Mouse (Mus musculus) kidney, embryonic 14.5 days (tissue): ENCODE data around the gene Ube2q2. TPM values are rescaled to one million over a fixed set of nuclear protein-coding genes. Genes with fewer than 3 reads are reported as not detected.
A peak's percentile ranks its signal among the peaks of the same experiment; 100 is the strongest.

Experiments
- ATAC-seq: fragments of 200-750 bp; cut with Nextera tagmentation; 2 replicates; pipeline ENCODE4 v1.8.0; 2017; ENCODE audit warnings: moderate number of reproducible peaks, mild to moderate bottlenecking, moderate TSS enrichment, moderate library complexity; ENCODE audit not compliant: low FRiP score, low TSS enrichment
- H3K27ac ChIP-seq: fragments of 300-500 bp; sonication (generic); 2 replicates; pipeline ENCODE4 v1.5.1; 2014; ENCODE audit warnings: low read depth, mild to moderate bottlenecking, low read length, moderate library complexity, mixed read lengths
- H3K27me3 ChIP-seq: fragments of 300-500 bp; sonication (generic); 2 replicates; pipeline ENCODE4 v1.6.1; 2014; ENCODE audit warnings: mild to moderate bottlenecking, low read length; ENCODE audit not compliant: control insufficient read depth, insufficient read depth
- H3K36me3 ChIP-seq: fragments of 300-500 bp; sonication (generic); 2 replicates; pipeline ENCODE4 v1.6.1; 2014; ENCODE audit warnings: low read length, mixed read lengths; ENCODE audit not compliant: control insufficient read depth, insufficient read depth
- H3K4me1 ChIP-seq: fragments of 300-500 bp; sonication (generic); 2 replicates; pipeline ENCODE4 v1.6.1; 2014; ENCODE audit warnings: low read length, mixed read lengths; ENCODE audit not compliant: control insufficient read depth, insufficient read depth
- H3K4me2 ChIP-seq: fragments of 300-500 bp; sonication (generic); replicated peaks from 2 replicates; pipeline ENCODE4 v1.6.1; 2014; ENCODE audit warnings: low read depth, mild to moderate bottlenecking, low read length
- H3K4me3 ChIP-seq: fragments of 300-500 bp; sonication (generic); 2 replicates; pipeline ENCODE4 v1.5.1; 2014; ENCODE audit warnings: mild to moderate bottlenecking, low read length
- H3K9ac ChIP-seq: fragments of 300-500 bp; sonication (generic); 2 replicates; pipeline ENCODE4 v1.6.1; 2014; ENCODE audit warnings: low read depth, mild to moderate bottlenecking, low read length, moderate library complexity
- H3K9me3 ChIP-seq: fragments of 300-500 bp; sonication (generic); 2 replicates; pipeline ENCODE4 v1.6.1; 2016; ENCODE audit warnings: low read length; ENCODE audit not compliant: control insufficient read depth
- WGBS: fragments of 180-500 bp; shearing (Covaris S2); extraction: QIAGEN DNeasy Blood & Tissue Kit; methylation state at CpG from one replicate; pipeline ENCODE4 v1.1.7; 2014; 5-methylcytosine and 5-hydroxymethylcytosine counted together
- polyA plus RNA-seq: library from polyadenylated mRNA; unstranded; fragments of >200 nt; fragmentation: Nextera tagmentation; extraction: Ambion mirVana; gene quantifications from 2 replicates; pipeline ENCODE4 v1.2.1, GENCODE M21; 2014

Ube2q2 gene
- polyA plus RNA-seq, 1 experiment from 2014 or later = 40.8 TPM

GRCm38 (mm10) chr9:55151096-55151495 is 2.4 kb downstream of the Ube2q2 start:
- ATAC-seq = no peak
- no peak overlapping the region for H3K9ac ChIP-seq
- H3K4me2 ChIP-seq = peak overlapping the region; percentile 77
- H3K4me3 ChIP-seq = peak overlapping the region; percentile 88; the same call in 1 of the 2 replicates
- H3K27ac ChIP-seq = no peak overlapping the region
- no peaks in the 10 kb centered on the region for H3K36me3 ChIP-seq
- no peaks in the 10 kb centered on the region for H3K27me3 ChIP-seq
- peaks cover 8% of the 10 kb centered on the region for H3K4me1 ChIP-seq
- H3K9me3 ChIP-seq = no peaks in the 10 kb centered on the region

GRCm38 (mm10) chr9:55152935-55153334 is 4.3 kb downstream of the Ube2q2 start:
- ATAC-seq = no peak

GRCm38 (mm10) chr9:55170655-55171412 is 22.2 kb downstream of the Ube2q2 start:
- H3K4me1 ChIP-seq = no peaks in the 10 kb centered on the region
- no peak overlapping the region for H3K4me3 ChIP-seq
- no peak overlapping the region for H3K4me2 ChIP-seq
- 77% methylated on average over 7 of the region's 7 CpGs for WGBS
- ATAC-seq = no peak
- peaks cover 9% of the 10 kb centered on the region; the same call in 1 of the 2 replicates for H3K36me3 ChIP-seq
- no peaks in the 10 kb centered on the region for H3K9me3 ChIP-seq
- H3K9ac ChIP-seq = no peak overlapping the region
- H3K27me3 ChIP-seq = no peaks in the 10 kb centered on the region
- no peak overlapping the region for H3K27ac ChIP-seq

More at GRCm38 (mm10) chr9:55152935-55153334, 4.3 kb downstream of the Ube2q2 start:
- 54% methylated on average over 5 of the region's 5 CpGs for WGBS
- Histone ChIP-seq H3K9ac (no peak overlapping the region), H3K4me3 (no peak overlapping the region), H3K27me3 (no peaks in the 10 kb centered on the region), H3K27ac (no peak overlapping the region), H3K36me3 (no peaks in the 10 kb centered on the region), H3K4me2 (no peak overlapping the region), H3K9me3 (no peaks in the 10 kb centered on the region), H3K4me1 (peaks cover 8% of the 10 kb centered on the region)

- no peaks in the 10 kb centered on the region for H3K27me3 ChIP-seq
- no peak for ATAC-seq
- 97% methylated on average over 1 of the region's 1 CpGs for WGBS
These were observed 23.6 kb downstream of the Ube2q2 start for GRCm38 (mm10) chr9:55172195-55172685.

GRCm38 (mm10) chr9:55174235-55174634 is 25.6 kb downstream of the Ube2q2 start:
- Histone ChIP-seq H3K9me3 (no peaks in the 10 kb centered on the region), H3K27me3 (no peaks in the 10 kb centered on the region), H3K4me3 (no peak overlapping the region), H3K27ac (no peak overlapping the region), H3K4me2 (no peak overlapping the region), H3K9ac (no peak overlapping the region), H3K4me1 (no peaks in the 10 kb centered on the region), H3K36me3 (peaks cover 3% of the 10 kb centered on the region; the same call in 1 of the 2 replicates)
- 79% methylated on average over 2 of the region's 2 CpGs for WGBS
- no peak for ATAC-seq

More at GRCm38 (mm10) chr9:55172195-55172685, 23.6 kb downstream of the Ube2q2 start:
- H3K27ac ChIP-seq = no peak overlapping the region
- no peak overlapping the region for H3K9ac ChIP-seq
- no peak overlapping the region for H3K4me2 ChIP-seq
- no peaks in the 10 kb centered on the region for H3K9me3 ChIP-seq
- H3K4me1 ChIP-seq = no peaks in the 10 kb centered on the region
- H3K36me3 ChIP-seq = peaks cover 9% of the 10 kb centered on the region; the same call in 1 of the 2 replicates
- H3K4me3 ChIP-seq = no peak overlapping the region

GRCm38 (mm10) chr9:55195876-55196275 is 47.2 kb downstream of the Ube2q2 start:
- Histone ChIP-seq H3K4me2 (no peak overlapping the region), H3K4me1 (no peaks in the 10 kb centered on the region), H3K9me3 (no peaks in the 10 kb centered on the region), H3K27me3 (no peaks in the 10 kb centered on the region), H3K36me3 (peaks cover 23% of the 10 kb centered on the region), H3K9ac (no peak overlapping the region), H3K4me3 (no peak overlapping the region), H3K27ac (no peak overlapping the region)
- ATAC-seq = no peak
- 92% methylated on average over 3 of the region's 3 CpGs for WGBS

GRCm38 (mm10) chr9:55198260-55198659 is 49.6 kb downstream of the Ube2q2 start:
- H3K4me1 ChIP-seq = no peaks in the 10 kb centered on the region
- no peak overlapping the region for H3K27ac ChIP-seq
- H3K4me2 ChIP-seq = no peak overlapping the region
- WGBS = 100% methylated on average over 1 of the region's 1 CpGs
- no peaks in the 10 kb centered on the region for H3K9me3 ChIP-seq
- peaks cover 6% of the 10 kb centered on the region for H3K36me3 ChIP-seq
- H3K9ac ChIP-seq = no peak overlapping the region
- ATAC-seq = no peak
- H3K4me3 ChIP-seq = no peak overlapping the region
- no peaks in the 10 kb centered on the region for H3K27me3 ChIP-seq

GRCm38 (mm10) chr9:55199348-55199747 is 50.7 kb downstream of the Ube2q2 start:
- Histone ChIP-seq H3K4me1 (no peaks in the 10 kb centered on the region), H3K27ac (no peak overlapping the region), H3K27me3 (no peaks in the 10 kb centered on the region), H3K36me3 (peaks cover under 1% of the 10 kb centered on the region), H3K4me2 (no peak overlapping the region), H3K9ac (no peak overlapping the region), H3K9me3 (no peaks in the 10 kb centered on the region), H3K4me3 (no peak overlapping the region)
- 90% methylated on average over 2 of the region's 2 CpGs for WGBS
- no peak for ATAC-seq

GRCm38 (mm10) chr9:55208458-55208789 is 59.8 kb downstream of the Ube2q2 start:
- peak; percentile 29; the same call in 1 of the 2 replicates for ATAC-seq
- H3K4me1 ChIP-seq = peaks cover 17% of the 10 kb centered on the region
- WGBS = 2% methylated on average over 2 of the region's 2 CpGs
- H3K4me3 ChIP-seq = peak overlapping the region; percentile 77
- H3K4me2 ChIP-seq = peak overlapping the region; percentile 44
- H3K36me3 ChIP-seq = no peaks in the 10 kb centered on the region; the same call in 1 of the 2 replicates
- no peaks in the 10 kb centered on the region for H3K9me3 ChIP-seq
- H3K27me3 ChIP-seq = no peaks in the 10 kb centered on the region
- H3K27ac ChIP-seq = peak overlapping the region; percentile 80
- peak overlapping the region; percentile 81 for H3K9ac ChIP-seq
